Comparison of ENCODE assay signal across 8 mouse cellular contexts in genomic region chr5:64389202-64389929, GRCm38 (mm10).
DNase-seq lines count a peak whose midpoint lies in the region; ATAC-seq and TF ChIP-seq lines count a peak whose summit lies in the region.

No protein-coding gene starts in this region.

- H3K9ac ChIP-seq in limb, embryonic 11.5 days (ENCODE audit: low read length), result no peak overlapping the region
- H3K9ac ChIP-seq in stomach, embryonic 16.5 days (ENCODE audit: low read length), result no peak overlapping the region

- H3K4me3 ChIP-seq in E14TG2a.4 (replicated peaks; ENCODE audit: low read length), result peak overlapping the region; percentile 35
- H3K4me3 ChIP-seq in heart, embryonic 10.5 days, result no peak overlapping the region
- no peak overlapping the region for H3K4me3 ChIP-seq in limb, embryonic 11.5 days (ENCODE audit: low read depth, low read length)
- no peak overlapping the region for H3K4me3 ChIP-seq in stomach, embryonic 16.5 days (replicated peaks; ENCODE audit: low read length)

- TF ChIP-seq CTCF in E14TG2a.4 (conservative IDR thresholded peaks at IDR 0.05; ENCODE audit: low read length), result no peak

- DNase-seq in adrenal gland, adult 8-10 months, result peak; percentile 62
- DNase-seq in heart, embryonic 10.5 days (ENCODE audit: low spot score), result no peak
- DNase-seq in limb, embryonic 11.5 days (ENCODE audit: low spot score), result no peak
- no peak for DNase-seq in thymus, postnatal 10 days (ENCODE audit: low spot score in 2 of 2)
- no peak for DNase-seq in frontal cortex, adult 2 months (ENCODE audit: extremely low spot score in 1 of 2, low spot score in 1 of 2)

- 0 out of 2 replicates have a peak, but pooled peaks have one; percentile 37 for ATAC-seq in limb, embryonic 11.5 days (ENCODE audit: insufficient number of reproducible peaks, low FRiP score, low TSS enrichment, low read depth)
- peak; percentile 78; the same call in 1 of the 2 replicates for ATAC-seq in stomach, embryonic 16.5 days (ENCODE audit: insufficient read depth, low FRiP score)
- ATAC-seq in granulocyte monocyte progenitor cell, adult 5-6 weeks (replicated peaks; ENCODE audit: poor library complexity, severe bottlenecking), result no peak

- H3K27ac ChIP-seq in heart, embryonic 10.5 days, result peak overlapping the region; percentile 74
- H3K27ac ChIP-seq in limb, embryonic 11.5 days (replicated peaks; ENCODE audit: low read depth, low read length), result peak overlapping the region; percentile 56
- peak overlapping the region; percentile 8; the same call in 1 of the 2 replicates for H3K27ac ChIP-seq in stomach, embryonic 16.5 days (ENCODE audit: low read length)

- H3K27me3 ChIP-seq in E14TG2a.4 (ENCODE audit: insufficient read depth, low read length), result no peaks in the 10 kb centered on the region
- no peaks in the 10 kb centered on the region for H3K27me3 ChIP-seq in heart, embryonic 10.5 days (ENCODE audit: insufficient read depth, poor library complexity, severe bottlenecking)
- H3K27me3 ChIP-seq in limb, embryonic 11.5 days (ENCODE audit: control insufficient read depth, insufficient read depth, low read length), result no peaks in the 10 kb centered on the region
- no peaks in the 10 kb centered on the region for H3K27me3 ChIP-seq in stomach, embryonic 16.5 days (ENCODE audit: control insufficient read depth, insufficient read depth, low read length)

- H3K9me3 ChIP-seq in E14TG2a.4 (ENCODE audit: low read length), result no peaks in the 10 kb centered on the region
- H3K9me3 ChIP-seq in heart, embryonic 10.5 days, result no peaks in the 10 kb centered on the region
- no peaks in the 10 kb centered on the region for H3K9me3 ChIP-seq in limb, embryonic 11.5 days (ENCODE audit: control insufficient read depth, low read length)
- H3K9me3 ChIP-seq in stomach, embryonic 16.5 days (replicated peaks; ENCODE audit: control insufficient read depth, low read length), result no peaks in the 10 kb centered on the region

- peaks cover 10% of the 10 kb centered on the region; the same call in 1 of the 2 replicates for H3K36me3 ChIP-seq in E14TG2a.4 (ENCODE audit: insufficient read depth, low read length)
- no peaks in the 10 kb centered on the region for H3K36me3 ChIP-seq in heart, embryonic 10.5 days
- H3K36me3 ChIP-seq in limb, embryonic 11.5 days (ENCODE audit: control insufficient read depth, insufficient read depth, low read length), result no peaks in the 10 kb centered on the region
- H3K36me3 ChIP-seq in stomach, embryonic 16.5 days (ENCODE audit: control insufficient read depth, insufficient read depth, low read length), result no peaks in the 10 kb centered on the region

- peaks cover 92% of the 10 kb centered on the region for H3K4me1 ChIP-seq in E14TG2a.4 (replicated peaks; ENCODE audit: low read depth, low read length)
- peaks cover 21% of the 10 kb centered on the region for H3K4me1 ChIP-seq in heart, embryonic 10.5 days
- H3K4me1 ChIP-seq in limb, embryonic 11.5 days (ENCODE audit: control insufficient read depth, insufficient read depth, low read length), result peaks cover 15% of the 10 kb centered on the region
- peaks cover 25% of the 10 kb centered on the region for H3K4me1 ChIP-seq in stomach, embryonic 16.5 days (ENCODE audit: control insufficient read depth, insufficient read depth, low read length)

- 28% methylated on average over 6 of the region's 6 CpGs for WGBS in heart, embryonic 10.5 days
- 26% methylated on average over 6 of the region's 6 CpGs for WGBS in limb, embryonic 11.5 days
- 39% methylated on average over 6 of the region's 6 CpGs for WGBS in stomach, embryonic 16.5 days

- no peak overlapping the region for H3K4me2 ChIP-seq in limb, embryonic 11.5 days (ENCODE audit: low read depth, severe bottlenecking)
- no peak overlapping the region for H3K4me2 ChIP-seq in stomach, embryonic 16.5 days (ENCODE audit: low read depth, low read length)

Comparison
In these comparisons a context has a peak if more than half of its experiments do, and no peak if none do; other contexts are left out.
1. H3K27ac ChIP-seq: peak in every context shown above with its lines; median percentile 74 in heart, embryonic 10.5 days; 56 in limb, embryonic 11.5 days; 8 in stomach, embryonic 16.5 days.